Mouse (Mus musculus) forebrain, embryonic 14.5 days (tissue): ENCODE measurements around the gene Nap1l1. TPM values are rescaled to one million over a fixed set of nuclear protein-coding genes. Genes with fewer than 3 reads are reported as not detected.

Experiments used
- ATAC-seq: fragments of 200-750 bp; cut with Nextera tagmentation; 2 replicates; pipeline ENCODE4 v1.8.0; 2017; ENCODE audit warnings: mild to moderate bottlenecking, moderate library complexity
- DNase-seq: peaks from one replicate; pipeline ENCODE4 v3.0.0-alpha.2; 2015; ENCODE audit warnings: low spot score
- H3K27ac ChIP-seq: fragments of 300-500 bp; sonication (generic); 2 replicates; pipeline ENCODE4 v1.5.1; 2014; ENCODE audit warnings: low read depth, mild to moderate bottlenecking, control low read depth, low read length, moderate library complexity
- H3K27me3 ChIP-seq: fragments of 300-500 bp; sonication (generic); replicated peaks from 2 replicates; pipeline ENCODE4 v1.6.1; 2014; ENCODE audit warnings: low read length, control low read depth, mixed read lengths; ENCODE audit not compliant: control insufficient read depth, insufficient read depth
- H3K36me3 ChIP-seq: fragments of 300-500 bp; sonication (generic); 2 replicates; pipeline ENCODE4 v1.6.1; 2014; ENCODE audit warnings: low read length, control low read depth; ENCODE audit not compliant: control insufficient read depth, insufficient read depth
- H3K4me1 ChIP-seq: fragments of 300-500 bp; sonication (generic); 2 replicates; pipeline ENCODE4 v1.6.1; 2014; ENCODE audit warnings: antibody characterized with exemption, low read length, control low read depth; ENCODE audit not compliant: control insufficient read depth, insufficient read depth
- H3K4me2 ChIP-seq: fragments of 300-500 bp; sonication (generic); 2 replicates; pipeline ENCODE4 v1.6.1; 2014; ENCODE audit warnings: mild to moderate bottlenecking, control low read depth, low read length
- H3K4me3 ChIP-seq: fragments of 300-500 bp; sonication (generic); 2 replicates; pipeline ENCODE4 v1.5.1; 2014; ENCODE audit warnings: low read depth, low read length, control low read depth
- H3K9ac ChIP-seq: fragments of 300-500 bp; sonication (generic); 2 replicates; pipeline ENCODE4 v1.6.1; 2014; ENCODE audit warnings: mild to moderate bottlenecking, low read length, control low read depth, moderate library complexity
- H3K9me3 ChIP-seq: fragments of 300-500 bp; sonication (generic); replicated peaks from 2 replicates; pipeline ENCODE4 v1.6.1; 2016; ENCODE audit warnings: low read length, control low read depth, mixed read lengths; ENCODE audit not compliant: control insufficient read depth
- WGBS: fragments of 180-500 bp; shearing (Covaris S2); extraction: QIAGEN DNeasy Blood & Tissue Kit; methylation state at CpG from one replicate; pipeline ENCODE4 v1.1.7; 2014; 5-methylcytosine and 5-hydroxymethylcytosine counted together
- polyA plus RNA-seq: library from polyadenylated mRNA; unstranded; fragments of >200 nt; fragmentation: Nextera tagmentation; extraction: Ambion mirVana; gene quantifications from 2 replicates; pipeline ENCODE4 v1.2.1, GENCODE M21; 2014

The Nap1l1 gene
- polyA plus RNA-seq, 1 experiment from 2014 or later: 238 TPM

- WGBS: 80% methylated on average over 7 of the region's 7 CpGs
- ATAC-seq: no peak
Measured at GRCm38 (mm10) chr10:111543106-111543505, 70.1 kb downstream of the Nap1l1 start.

GRCm38 (mm10) chr10:111543781-111544260 is 70.8 kb downstream of the Nap1l1 start:
- WGBS: 68% methylated on average over 7 of the region's 7 CpGs
- Histone ChIP-seq H3K36me3 (no peaks in the 10 kb centered on the region), H3K4me2 (no peak overlapping the region), H3K27ac (no peak overlapping the region), H3K9me3 (no peaks in the 10 kb centered on the region), H3K27me3 (no peaks in the 10 kb centered on the region), H3K4me3 (no peak overlapping the region), H3K9ac (no peak overlapping the region), H3K4me1 (peaks cover 7% of the 10 kb centered on the region)
- ATAC-seq (no peak), DNase-seq (no peak)

More at GRCm38 (mm10) chr10:111543106-111543505, 70.1 kb downstream of the Nap1l1 start:
- Histone ChIP-seq H3K9me3 (no peaks in the 10 kb centered on the region), H3K36me3 (no peaks in the 10 kb centered on the region), H3K4me3 (no peak overlapping the region), H3K4me1 (peaks cover 7% of the 10 kb centered on the region), H3K27me3 (no peaks in the 10 kb centered on the region), H3K27ac (no peak overlapping the region), H3K4me2 (no peak overlapping the region), H3K9ac (no peak overlapping the region)
- no peak for DNase-seq

GRCm38 (mm10) chr10:111544311-111544710 is 71.3 kb downstream of the Nap1l1 start:
- ATAC-seq: no peak
- 81% methylated on average over 4 of the region's 4 CpGs for WGBS

GRCm38 (mm10) chr10:111545648-111546047 is 72.6 kb downstream of the Nap1l1 start:
- no peak overlapping the region for H3K4me2 ChIP-seq
- no peak overlapping the region for H3K27ac ChIP-seq
- peaks cover 3% of the 10 kb centered on the region for H3K4me1 ChIP-seq
- H3K27me3 ChIP-seq: no peaks in the 10 kb centered on the region
- DNase-seq (no peak), ATAC-seq (no peak)
- H3K9ac ChIP-seq: no peak overlapping the region
- H3K4me3 ChIP-seq: no peak overlapping the region
- H3K36me3 ChIP-seq: no peaks in the 10 kb centered on the region
- 62% methylated on average over 4 of the region's 4 CpGs for WGBS
- no peaks in the 10 kb centered on the region for H3K9me3 ChIP-seq

More at GRCm38 (mm10) chr10:111544311-111544710, 71.3 kb downstream of the Nap1l1 start:
- no peak overlapping the region for H3K9ac ChIP-seq
- H3K4me3 ChIP-seq: no peak overlapping the region
- peaks cover 7% of the 10 kb centered on the region for H3K4me1 ChIP-seq
- no peaks in the 10 kb centered on the region for H3K27me3 ChIP-seq
- no peak overlapping the region for H3K27ac ChIP-seq
- H3K4me2 ChIP-seq: no peak overlapping the region
- H3K36me3 ChIP-seq: no peaks in the 10 kb centered on the region
- DNase-seq: no peak
- H3K9me3 ChIP-seq: no peaks in the 10 kb centered on the region

Other genes starting within 250 kb of the Nap1l1 start
- 6.2 and 7.1 TPM in 2 replicates for gene Bbs10, start 174.5 kb upstream of the Nap1l1 start, polyA plus RNA-seq
- 20.5 and 25.6 TPM in 2 replicates for gene Phlda1, start 33.1 kb downstream of the Nap1l1 start, polyA plus RNA-seq